Mouse (Mus musculus): ENCODE measurements around the gene Arih2.
"Not testable (repeated sequence)": the region's sequence is repeated elsewhere in the genome, so short reads cannot be mapped to it uniquely, and the experiment has no call there.

Gene Arih2

DNA sequence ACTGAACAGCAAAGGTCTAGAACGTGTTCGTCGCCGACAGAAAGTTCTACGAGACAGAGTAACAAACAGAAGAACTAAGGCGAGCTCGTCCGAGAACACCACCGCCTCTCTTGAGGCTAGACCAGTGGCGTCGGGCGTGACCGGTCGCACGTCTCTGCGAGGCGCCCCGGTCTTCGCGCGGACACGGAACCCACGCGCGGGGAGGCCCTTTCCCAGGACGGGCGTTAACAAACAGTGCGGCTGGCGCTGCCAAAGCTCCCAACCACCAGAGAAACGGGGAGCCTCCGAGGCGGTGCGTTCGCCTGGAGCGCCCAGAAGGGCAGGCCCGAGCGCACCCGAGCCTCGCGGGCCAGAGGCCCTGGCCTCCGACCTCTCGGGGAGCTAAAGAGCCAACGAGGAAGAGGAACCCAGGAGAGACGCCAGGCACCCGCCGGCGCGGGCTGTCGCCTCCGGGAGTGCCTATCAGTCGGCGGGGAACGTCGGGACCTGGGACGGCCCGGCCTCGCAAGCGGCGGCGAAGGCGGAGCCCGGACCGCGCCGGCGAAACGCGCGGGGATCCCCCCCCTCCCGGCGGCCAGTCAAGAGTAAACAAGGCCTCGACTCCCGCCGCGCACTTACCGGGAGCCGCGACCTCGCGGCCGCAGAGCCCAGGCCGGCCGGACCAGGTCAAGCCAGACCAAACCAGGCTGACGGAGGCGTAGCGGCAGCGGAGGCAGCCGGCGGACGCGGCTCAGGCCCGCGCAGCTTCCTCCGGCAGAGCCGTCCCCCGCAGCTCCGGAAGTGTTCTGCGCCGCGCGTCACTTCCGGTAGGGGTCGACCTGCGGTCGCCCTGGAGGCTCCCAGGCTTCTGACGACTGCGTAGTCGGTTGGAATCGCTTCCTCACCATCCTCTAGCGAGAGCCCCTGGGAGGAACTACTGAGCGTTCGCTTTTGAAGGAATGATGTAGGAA is at the start of gene Arih2:
Arih2 (minus strand) TSS at position 776 of the 950 bp plus-strand sequence.
- DNase-seq (ENCODE audit: low read depth, low spot score), result peak; percentile 92

DNA sequence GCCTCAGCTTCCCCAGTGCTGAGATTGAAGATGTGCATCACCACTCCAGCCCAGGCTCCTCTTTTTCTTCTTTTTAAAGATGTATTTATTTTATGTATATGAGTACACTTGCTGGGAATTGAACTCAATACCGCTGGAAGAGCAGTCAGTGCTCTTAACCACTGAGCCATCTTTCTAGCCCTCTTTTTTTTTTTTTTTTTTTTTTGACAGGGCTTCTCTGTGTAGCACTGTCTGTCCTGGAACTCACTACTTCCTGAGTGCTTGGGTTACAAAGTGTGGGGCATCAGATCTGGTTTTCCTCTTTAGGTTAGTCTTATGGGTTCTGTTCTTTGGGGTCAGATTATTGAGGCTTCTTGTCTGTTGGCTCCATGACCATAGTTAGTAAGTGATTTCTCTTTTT is 45.3 kb upstream of the Arih2 start:
- DNase-seq (ENCODE audit: low read depth, low spot score), result no peak

DNA sequence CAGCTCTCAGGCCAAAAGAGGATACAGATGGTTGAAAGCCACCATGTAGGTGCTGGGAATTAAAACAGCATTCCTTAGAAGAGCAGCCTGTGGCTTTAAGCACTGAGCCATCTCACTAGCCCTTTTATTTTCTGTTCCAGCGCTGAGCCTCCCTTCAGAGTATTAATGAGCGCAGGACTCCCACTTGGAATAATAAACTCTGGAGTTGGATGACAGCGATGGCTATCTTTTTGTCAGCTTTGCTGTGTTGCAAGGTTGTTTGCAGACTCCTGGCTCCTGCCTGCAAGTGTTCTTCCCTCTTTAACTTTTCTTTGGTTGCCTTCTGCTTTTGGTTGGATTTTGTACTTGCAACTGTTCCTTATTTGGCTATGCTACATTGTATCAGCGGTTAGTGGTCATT is 44.8 kb upstream of the Arih2 start:
- DNase-seq (ENCODE audit: low read depth, low spot score), result no peak

DNA sequence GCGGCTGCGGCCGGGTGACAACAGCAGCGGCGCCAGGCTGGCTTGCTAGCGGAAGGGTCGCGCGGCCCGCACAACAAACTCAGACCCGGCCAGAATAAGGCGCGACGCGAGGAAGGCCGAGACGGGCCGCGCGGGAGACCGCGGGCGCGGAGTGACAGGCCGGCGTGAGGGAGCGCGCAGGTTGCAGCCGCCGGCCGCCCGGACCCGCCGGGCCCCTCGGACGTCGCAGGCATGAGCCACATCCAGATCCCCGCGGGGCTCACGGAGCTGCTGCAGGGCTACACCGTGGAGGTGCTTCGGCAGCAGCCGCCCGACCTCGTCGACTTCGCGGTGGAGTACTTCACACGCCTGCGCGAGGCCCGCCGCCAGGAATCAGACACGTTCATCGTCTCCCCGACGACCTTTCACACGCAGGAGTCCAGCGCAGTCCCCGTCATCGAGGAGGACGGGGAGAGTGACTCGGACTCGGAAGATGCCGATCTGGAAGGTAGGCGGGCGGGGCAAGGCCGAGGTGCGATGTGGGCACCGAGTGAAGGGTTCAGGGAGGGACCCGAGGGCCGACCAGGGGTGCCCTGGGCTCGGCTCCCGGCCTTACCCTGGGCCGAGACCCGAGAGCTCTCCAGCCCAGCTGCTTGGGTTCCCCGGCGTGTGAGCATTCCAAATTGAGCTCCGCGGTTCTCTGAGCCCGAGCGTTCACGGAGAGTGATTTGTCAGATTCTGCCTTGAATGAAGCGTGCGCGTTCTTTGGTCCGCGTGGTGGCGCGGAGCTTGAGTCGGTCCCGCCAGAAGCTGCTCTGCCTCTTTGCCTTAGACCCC is 43.2 kb upstream of the Arih2 start:
- peak; percentile 55 for DNase-seq (ENCODE audit: low read depth, low spot score)

DNA sequence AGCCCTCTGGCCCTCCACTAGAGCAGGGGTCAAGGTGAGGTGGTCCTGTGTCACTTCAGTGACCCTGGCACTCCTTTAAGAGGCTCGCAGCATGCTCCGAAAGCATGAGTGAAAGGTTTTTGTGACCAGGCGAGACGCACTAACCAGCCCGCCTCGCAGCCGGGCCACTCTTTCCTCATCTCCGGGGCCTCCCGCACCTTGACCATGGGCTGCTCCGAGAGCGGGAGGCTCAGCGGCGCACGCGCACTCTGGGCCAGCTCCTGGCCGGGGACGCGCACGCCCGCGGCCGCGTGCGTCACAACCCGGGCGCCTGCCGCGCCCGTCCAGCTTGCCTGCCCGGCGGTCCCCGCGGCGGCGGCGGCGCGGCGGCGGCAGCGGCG is 42.6 kb upstream of the Arih2 start:
- DNase-seq (ENCODE audit: low read depth, low spot score), result peak; percentile 46

DNA sequence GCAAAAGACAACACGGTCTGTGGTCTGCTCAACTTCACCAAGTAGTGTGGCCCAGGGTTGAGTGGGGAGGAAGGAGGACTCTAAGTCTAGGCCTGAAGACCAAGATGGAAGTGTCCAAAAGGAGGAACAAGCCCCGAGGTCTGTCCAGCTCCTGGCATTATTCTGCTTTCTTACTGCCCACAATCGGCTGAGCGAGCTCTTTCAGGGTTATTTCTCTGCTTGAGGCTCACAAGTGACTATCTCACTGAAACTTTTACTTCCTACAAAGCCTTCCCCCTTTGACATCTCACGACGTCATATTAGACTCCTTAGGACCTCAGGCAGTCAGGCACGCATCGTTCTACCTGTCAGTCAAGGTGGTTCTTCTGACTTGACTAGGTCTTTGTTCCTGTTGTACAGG is 42.2 kb upstream of the Arih2 start:
- DNase-seq (ENCODE audit: low read depth, low spot score), result no peak

DNA sequence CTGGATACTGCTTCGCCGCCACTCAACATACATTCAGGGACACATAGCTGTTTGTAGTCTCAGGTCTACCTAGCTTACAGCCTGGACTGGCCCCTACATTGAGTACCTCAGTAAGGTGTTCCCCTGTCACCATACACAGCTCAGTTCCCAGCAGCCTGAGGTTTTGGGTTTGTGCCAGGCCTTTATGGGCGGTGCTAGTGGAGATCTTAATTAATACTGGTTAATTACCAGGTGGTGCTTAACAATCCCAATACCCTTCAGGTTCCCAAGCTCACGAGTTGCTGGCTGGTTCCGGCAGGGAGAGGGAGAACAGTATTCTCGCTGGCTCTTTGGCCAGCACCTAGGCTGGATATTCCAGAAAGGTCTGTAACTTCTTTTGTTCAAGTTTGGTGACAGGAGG is 41.7 kb upstream of the Arih2 start:
- no peak for DNase-seq (ENCODE audit: low read depth, low spot score)

DNA sequence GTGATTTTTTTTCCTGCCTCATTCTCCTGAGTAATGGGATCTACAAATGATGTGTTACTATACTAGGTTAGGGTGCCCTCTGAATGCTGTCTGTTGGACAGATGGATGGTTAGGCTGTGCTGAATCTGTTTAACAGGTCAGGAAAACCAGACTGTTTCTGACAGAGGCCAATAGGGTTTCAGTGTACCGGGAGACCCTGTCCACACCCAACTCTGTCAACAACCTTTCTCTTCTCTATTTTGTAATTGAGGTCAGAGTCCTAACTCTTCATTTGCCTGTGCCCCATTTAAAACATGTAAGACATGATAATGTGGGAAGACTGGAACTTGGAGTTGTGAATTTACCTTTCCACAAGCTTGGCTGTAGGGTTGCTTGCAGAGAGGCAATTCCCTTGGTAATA is 40.8 kb upstream of the Arih2 start:
- no peak for DNase-seq (ENCODE audit: low read depth, low spot score)

DNA sequence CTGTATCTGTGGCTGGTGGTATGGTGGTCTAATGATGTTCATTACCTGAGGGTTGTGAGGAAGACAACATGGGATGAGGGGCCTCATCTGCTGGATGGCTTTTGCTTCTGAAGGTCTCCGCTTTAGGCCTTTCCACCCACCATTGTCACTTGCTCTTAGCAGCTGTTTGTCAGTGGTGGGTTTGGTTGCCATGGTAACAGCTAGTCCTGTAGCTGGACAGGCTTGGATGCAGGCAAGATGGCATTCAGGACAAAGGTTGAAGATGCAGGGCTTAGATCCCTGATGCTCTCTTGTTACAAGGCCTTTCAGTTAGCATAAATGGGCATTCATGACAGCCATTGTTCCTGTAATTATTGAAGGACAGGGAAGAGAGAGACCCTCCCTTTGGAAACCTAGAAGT is 39.9 kb upstream of the Arih2 start, which contains the start of gene Prkar2a:
Prkar2a (plus strand) TSS at position 209 of the 400 bp plus-strand sequence.
- DNase-seq (ENCODE audit: low read depth, low spot score), result no peak

DNA sequence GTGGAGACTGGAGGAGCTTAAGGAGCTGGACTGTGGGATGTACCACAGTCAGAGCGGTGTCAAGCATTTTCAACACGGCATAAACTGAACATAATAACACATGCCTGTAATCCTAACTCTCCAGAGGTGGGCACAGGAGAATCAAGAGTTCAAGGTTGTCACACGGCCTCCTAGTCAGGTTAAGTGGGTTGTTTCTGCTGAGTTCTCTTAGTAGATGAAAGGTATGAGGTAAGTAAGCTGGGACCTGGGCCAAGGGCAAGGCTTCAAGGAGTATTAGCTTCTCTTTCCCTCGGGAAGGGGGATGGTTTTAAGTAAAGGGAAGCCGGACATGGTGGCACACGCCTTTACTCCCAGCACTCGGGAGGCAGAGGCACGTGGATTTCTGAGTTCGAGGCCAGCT is 39.3 kb upstream of the Arih2 start:
- DNase-seq (ENCODE audit: low read depth, low spot score), result no peak

DNA sequence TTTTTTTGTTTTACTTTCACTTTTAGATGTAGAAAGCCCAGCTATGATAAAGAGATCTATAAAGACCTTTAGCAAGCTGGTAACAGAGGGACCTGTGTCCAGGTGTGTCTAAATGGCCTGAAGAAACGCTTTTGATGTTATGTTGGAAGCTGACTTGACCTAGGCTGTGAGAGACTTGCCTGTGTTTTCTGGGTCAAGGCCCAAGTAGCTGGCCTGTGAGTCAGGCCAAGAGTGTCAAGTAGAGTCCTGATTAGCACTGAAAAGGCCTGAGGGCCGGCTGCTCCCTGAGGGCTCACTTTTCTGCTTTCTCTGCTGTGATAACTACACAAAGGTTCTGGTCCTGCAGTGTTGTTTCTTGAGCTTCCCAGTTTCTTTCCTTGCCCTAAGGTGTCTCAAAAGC is 38.5 kb upstream of the Arih2 start:
- DNase-seq (ENCODE audit: low read depth, low spot score), result no peak

DNA sequence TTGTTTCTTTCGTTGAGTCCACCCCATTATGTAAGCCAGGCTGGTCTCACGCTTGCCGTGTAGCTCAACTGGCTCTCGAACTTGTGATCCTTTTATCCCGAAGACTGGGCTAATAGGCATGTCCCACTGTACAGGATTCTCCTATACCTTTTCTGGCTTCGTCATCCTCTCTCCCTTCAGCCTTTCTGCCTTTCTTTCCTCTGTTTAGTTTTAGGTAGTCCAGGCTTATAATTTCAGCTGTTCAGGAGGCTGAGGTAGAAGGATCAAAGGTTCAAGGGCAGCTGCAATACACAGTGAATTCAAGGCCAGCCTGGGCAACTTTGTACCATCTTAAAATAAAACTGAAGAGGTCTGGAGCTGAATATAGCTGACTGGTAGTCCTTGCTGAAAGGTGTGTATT is 38.0 kb upstream of the Arih2 start:
- no peak for DNase-seq (ENCODE audit: low read depth, low spot score)

DNA sequence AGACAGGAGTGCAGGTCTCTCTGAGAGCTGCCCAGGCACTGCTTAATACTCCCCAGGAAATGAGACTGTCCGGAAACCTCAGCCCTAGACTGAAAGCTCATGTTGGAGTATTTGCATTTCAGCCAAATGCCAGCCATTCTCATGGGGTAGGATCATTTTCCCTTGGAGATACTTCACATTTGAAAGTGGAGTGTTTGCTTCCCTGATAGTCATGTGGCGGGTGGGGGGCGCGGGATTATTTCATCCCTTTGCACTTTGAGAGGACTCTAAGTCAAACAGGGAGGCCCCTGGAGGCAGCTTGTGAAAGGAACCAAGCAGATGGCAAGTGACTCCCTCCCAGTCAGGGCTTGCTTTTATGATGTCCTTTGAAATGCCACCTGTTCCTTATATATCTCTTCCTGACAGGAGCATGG is 37.3 kb upstream of the Arih2 start:
- DNase-seq (ENCODE audit: low read depth, low spot score), result no peak

DNA sequence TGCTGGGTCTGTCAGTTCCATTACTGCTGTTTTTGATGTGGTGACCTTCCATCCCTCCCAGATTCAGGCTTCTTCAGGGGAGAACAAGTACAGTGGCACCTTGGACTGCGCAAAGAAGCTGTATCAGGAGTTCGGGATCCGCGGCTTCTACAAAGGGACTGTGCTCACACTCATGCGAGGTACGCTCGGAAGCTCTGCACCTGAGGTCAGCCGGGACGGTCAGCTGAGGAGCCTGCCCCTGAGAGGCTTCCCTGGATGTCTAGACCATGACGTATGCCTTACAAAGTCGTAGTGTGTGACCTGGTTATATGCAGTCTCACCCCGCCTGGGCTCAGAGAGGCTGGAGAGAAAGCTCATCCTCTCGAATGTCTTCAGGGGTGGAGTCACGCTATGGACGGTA is 30.8 kb upstream of the Arih2 start:
- no peak for DNase-seq (ENCODE audit: low read depth, low spot score)

DNA sequence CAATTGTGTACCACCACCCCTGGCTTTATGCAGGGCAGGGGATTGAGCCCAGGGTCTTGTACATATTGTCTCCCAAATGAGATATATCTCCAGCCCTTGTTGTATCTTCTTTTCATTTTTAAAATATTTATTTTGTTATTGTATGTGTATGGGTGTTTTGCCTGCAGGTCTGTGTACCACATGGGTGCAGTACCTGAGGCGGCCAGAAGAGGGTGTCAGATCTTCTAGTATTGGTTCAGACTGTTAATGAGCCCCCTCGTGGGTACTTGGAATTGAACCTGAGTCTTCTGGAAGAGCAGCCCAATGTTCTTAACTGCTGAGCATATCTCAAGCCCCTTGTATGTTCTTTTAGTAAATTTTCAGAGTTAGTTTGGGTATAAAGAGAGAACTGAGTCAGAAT is 24.0 kb upstream of the Arih2 start:
- DNase-seq (ENCODE audit: low read depth, low spot score), result no peak

DNA sequence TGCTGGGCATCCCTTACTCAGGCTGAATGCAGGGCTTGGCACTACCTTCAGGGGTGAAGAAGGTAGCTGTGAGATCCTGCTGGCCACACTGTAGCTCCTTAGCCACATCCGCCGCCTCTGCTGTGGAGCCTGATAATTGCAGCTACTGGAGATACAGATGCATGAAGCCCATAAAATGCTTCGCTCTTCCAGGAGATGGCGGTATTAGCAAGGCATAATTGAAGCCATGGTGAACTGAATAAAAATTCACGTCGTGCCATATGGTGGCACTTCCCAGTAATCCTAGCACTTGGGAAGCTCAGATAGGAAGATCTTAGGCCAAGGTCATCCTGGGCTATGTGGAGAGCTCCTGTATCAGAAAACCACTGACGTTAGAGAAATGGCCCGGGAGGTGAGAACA is 20.7 kb upstream of the Arih2 start:
- DNase-seq (ENCODE audit: low read depth, low spot score), result peak; percentile 17

DNA sequence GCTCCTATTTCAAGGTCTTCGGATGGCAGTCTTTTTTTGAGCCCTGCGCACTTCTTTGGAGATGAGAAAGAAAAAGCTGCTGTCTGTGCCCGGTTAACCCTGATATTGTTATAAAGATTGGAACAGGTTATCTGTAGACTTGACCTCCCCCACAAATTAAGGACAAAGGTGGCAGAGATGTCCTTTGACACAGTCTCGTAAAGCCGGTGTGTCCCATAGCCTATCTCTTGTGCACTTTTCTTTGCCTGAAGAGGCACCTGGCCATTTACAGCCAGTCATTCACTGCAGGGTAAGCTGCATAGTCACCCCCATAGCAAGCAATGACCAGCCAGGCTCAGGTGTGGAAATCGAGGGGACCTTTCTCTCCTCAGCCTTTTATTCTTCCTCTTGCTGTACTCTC is 13.5 kb upstream of the Arih2 start:
- no peak for DNase-seq (ENCODE audit: low read depth, low spot score)

DNA sequence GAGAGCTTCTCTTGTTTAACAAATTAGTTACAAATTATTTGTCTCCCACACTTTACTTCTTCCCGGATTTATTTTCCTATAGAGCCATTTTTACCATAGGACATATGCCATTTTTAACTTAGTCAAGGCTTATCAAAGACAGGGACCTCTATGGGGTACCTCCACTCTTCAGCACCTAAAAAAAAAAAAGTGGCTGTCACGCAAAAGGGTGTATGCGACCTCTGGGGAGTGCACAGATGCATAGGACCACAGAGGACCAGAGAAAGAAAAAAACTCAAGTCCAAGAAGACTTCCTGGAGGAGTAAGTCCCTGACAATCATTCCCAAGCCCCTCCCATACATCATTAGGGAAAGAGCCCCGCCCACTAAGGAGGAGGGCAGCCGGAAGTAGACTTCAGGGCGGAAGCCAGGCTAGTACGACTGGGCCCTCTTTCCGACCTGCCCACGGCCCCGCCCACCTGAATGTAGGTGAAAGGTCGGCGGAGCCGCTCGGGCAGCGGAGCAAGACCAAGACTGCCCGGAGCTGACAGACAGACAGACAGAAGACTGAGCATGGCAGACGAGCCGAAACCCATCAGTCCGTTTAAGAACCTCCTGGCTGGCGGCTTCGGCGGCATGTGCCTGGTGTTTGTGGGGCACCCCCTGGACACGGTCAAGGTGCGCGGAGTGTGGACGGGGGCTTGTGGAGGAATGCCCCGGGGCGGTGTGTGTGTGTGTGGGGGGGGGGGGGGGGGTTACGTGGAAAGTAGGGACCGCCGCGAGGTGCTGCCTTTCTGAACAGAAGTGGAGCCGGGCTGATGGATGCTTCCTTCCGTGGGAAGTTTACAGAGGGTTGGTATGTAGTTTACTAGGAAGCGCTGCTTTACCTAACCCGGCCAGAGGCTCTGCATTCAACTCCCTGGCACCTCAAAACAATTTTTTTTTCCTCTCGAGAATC is 12.8 kb upstream of the Arih2 start, which contains the start of gene Slc25a20:
Slc25a20 (plus strand) TSS at position 412 of the 936 bp plus-strand sequence.
- peak; percentile 50 for DNase-seq (ENCODE audit: low read depth, low spot score)

DNA sequence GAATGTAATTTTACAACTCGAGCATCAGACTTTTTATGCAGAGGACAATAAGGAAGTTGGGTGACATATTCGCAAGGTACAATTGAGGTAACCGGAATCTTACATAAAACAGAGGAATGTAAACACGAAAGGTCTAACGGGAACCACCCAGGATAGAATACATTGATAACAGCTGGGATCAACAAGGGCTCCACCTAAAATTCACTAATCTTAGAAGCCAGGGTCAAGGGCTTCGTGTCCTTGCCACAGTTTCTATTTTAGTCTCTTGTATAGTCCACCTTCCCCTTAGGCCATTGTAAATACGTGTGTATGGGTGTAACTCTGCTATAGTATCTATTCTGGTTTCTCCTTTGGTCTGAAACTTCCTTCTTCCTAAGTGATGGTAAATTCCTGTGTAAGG is 6.7 kb upstream of the Arih2 start:
- DNase-seq (ENCODE audit: low read depth, low spot score), result not testable (repeated sequence)

DNA sequence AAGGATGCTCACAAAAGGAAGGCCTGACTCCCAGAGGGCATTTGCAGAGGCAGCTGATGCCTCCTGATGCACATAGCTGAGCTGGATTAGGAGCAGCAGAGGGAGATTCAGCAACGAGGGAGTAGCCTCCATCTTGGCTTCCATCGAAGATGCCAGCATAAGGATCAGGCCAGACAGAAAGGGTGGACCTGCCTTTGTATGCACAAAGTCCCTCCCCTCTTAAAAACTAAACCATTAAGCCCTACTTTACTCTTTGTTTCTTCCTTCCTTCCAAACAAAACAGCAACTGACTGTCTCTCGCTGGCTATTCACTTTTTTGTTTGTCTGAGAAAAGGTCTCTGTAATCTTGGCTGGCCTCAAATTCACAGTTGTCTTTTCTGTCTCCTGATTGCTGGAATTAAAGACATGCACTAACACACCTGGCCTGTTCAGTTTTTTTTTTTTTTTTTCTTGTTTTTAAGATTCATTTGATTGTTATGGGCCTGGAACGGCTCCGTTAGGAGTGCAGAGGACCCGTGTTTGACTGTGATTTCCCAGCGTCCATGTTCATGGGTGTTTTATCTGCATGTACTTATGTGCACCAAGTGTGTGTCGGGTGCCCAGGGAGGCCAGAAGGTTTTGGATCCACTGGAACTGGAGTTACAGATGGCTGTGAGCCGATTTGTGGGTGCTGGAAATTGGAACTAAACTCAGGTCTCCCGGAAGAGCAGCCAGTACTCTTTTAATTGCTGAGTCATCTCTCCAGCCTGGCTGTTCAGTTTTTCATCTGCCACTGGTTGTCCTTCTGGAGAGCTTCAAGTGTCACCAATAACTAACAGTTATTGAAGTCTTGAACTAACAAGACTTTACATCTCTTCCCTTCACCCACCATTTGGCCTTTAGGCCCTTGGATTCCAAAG is 5.6 kb upstream of the Arih2 start:
- no peak for DNase-seq (ENCODE audit: low read depth, low spot score)
